Mouse (Mus musculus) MEL (cell line): ENCODE data around the gene Gm17581. TPM values are rescaled to one million over a fixed set of nuclear protein-coding genes. Genes with fewer than 3 reads are reported as not detected.

Experiments
- DNase-seq: peaks from one replicate; pipeline ENCODE4 v3.0.0; 2011; ENCODE audit warnings: low read depth, low spot score
- H3K27ac ChIP-seq: 2 replicates; pipeline ENCODE4 v1.5.1; 2012; ENCODE audit warnings: low read depth, mild to moderate bottlenecking, control low read depth, low read length, moderate library complexity; ENCODE audit not compliant: control insufficient read depth
- H3K27me3 ChIP-seq, 2 experiments: fragments of 150-350 bp in 1 of 2; sonication (generic) in 1 of 2; 2 replicates each; pipeline ENCODE4 v1.6.1; 2012; ENCODE audit warnings: low read length in 2 of 2, mild to moderate bottlenecking in 2 of 2, improper control_type of control experiment in 1 of 2, moderate library complexity in 1 of 2; ENCODE audit not compliant: insufficient read depth in 2 of 2, control insufficient read depth in 1 of 2
- H3K36me3 ChIP-seq, 2 experiments: 2 replicates each; pipeline ENCODE4 v1.6.1; 2012 to 2014; ENCODE audit warnings: low read length in 2 of 2, improper control_type of control experiment in 1 of 2, inconsistent platforms in 1 of 2, mild to moderate bottlenecking in 1 of 2; ENCODE audit not compliant: insufficient read depth in 2 of 2, control insufficient read depth in 1 of 2
- H3K4me1 ChIP-seq, 2 experiments: fragments of 150-350 bp in 1 of 2; sonication (generic) in 1 of 2; 2 replicates each; pipeline ENCODE4 v1.6.1; 2012; ENCODE audit warnings: low read length in 2 of 2, improper control_type of control experiment in 1 of 2, mild to moderate bottlenecking in 1 of 2; ENCODE audit not compliant: insufficient read depth in 2 of 2, control insufficient read depth in 1 of 2
- H3K4me3 ChIP-seq, 2 experiments: fragments of 150-350 bp in 1 of 2; sonication (generic) in 1 of 2; 2 replicates each; pipeline ENCODE4 v1.5.1; 2012; ENCODE audit warnings: low read depth in 2 of 2, low read length in 2 of 2, mild to moderate bottlenecking in 2 of 2, moderate library complexity in 2 of 2, control low read depth in 1 of 2, improper control_type of control experiment in 1 of 2; ENCODE audit not compliant: control insufficient read depth in 1 of 2, insufficient read depth in 1 of 2
- H3K79me2 ChIP-seq: 2 replicates; pipeline ENCODE4 v1.6.1; 2012; ENCODE audit warnings: mild to moderate bottlenecking, low read length, moderate library complexity; ENCODE audit not compliant: control insufficient read depth, poor library complexity, insufficient read depth
- H3K9ac ChIP-seq: 2 replicates; pipeline ENCODE4 v1.6.1; 2012; ENCODE audit warnings: low read depth, mild to moderate bottlenecking, control low read depth, low read length, moderate library complexity; ENCODE audit not compliant: control insufficient read depth, poor library complexity, severe bottlenecking
- H3K9me3 ChIP-seq: fragments of 150-350 bp; sonication (generic); replicated peaks from 2 replicates; pipeline ENCODE4 v1.6.1; 2012; ENCODE audit warnings: mild to moderate bottlenecking, low read length, improper control_type of control experiment, moderate library complexity; ENCODE audit not compliant: insufficient read depth
- BHLHE40 ChIP-seq: IDR thresholded peaks from 2 replicates; pipeline ENCODE4 v1.6.1; 2012; ENCODE audit warnings: low read depth, mild to moderate bottlenecking, inconsistent platforms, low read length, improper control_type of control experiment, borderline replicate concordance
- CHD1 ChIP-seq: IDR thresholded peaks from 2 replicates; pipeline ENCODE4 v1.6.1; 2012; ENCODE audit warnings: low read depth, mild to moderate bottlenecking, inconsistent platforms, low read length, improper control_type of control experiment
- CTCF ChIP-seq, 3 experiments: IDR thresholded peaks in 2 of 3; conservative IDR thresholded peaks in 1 of 3; 2 replicates each; pipeline ENCODE4 v1.5.1; 2011 to 2012; ENCODE audit warnings: low read length in 3 of 3, low read depth in 2 of 3, mild to moderate bottlenecking in 2 of 3, improper control_type of control experiment in 1 of 3, inconsistent platforms in 1 of 3, mixed read lengths in 1 of 3, moderate library complexity in 1 of 3; ENCODE audit not compliant: control insufficient read depth in 1 of 3, insufficient read depth in 1 of 3, poor library complexity in 1 of 3, severe bottlenecking in 1 of 3
- E2F4 ChIP-seq: IDR thresholded peaks from 2 replicates; pipeline ENCODE4 v1.6.1; 2011; ENCODE audit warnings: low read depth, low read length, improper control_type of control experiment, borderline replicate concordance
- EP300 ChIP-seq, 2 experiments: IDR thresholded peaks; 2 replicates each; pipeline ENCODE4 v1.6.1; 2011; ENCODE audit warnings: improper control_type of control experiment in 2 of 2, low read length in 2 of 2, low read depth in 1 of 2, mild to moderate bottlenecking in 1 of 2
- GABPA ChIP-seq: IDR thresholded peaks from 2 replicates; pipeline ENCODE4 v1.6.1; 2012; ENCODE audit warnings: low read depth, mild to moderate bottlenecking, inconsistent platforms, low read length, improper control_type of control experiment, moderate library complexity
- MAX ChIP-seq: IDR thresholded peaks from 2 replicates; pipeline ENCODE4 v1.6.1; 2011; ENCODE audit warnings: low read length, improper control_type of control experiment
- MEF2A ChIP-seq: IDR thresholded peaks from 2 replicates; pipeline ENCODE4 v1.6.1; 2014; ENCODE audit warnings: low read depth, mild to moderate bottlenecking, inconsistent platforms, low read length, improper control_type of control experiment; ENCODE audit not compliant: poor library complexity, insufficient replicate concordance, severe bottlenecking; ENCODE audit errors: extremely low read depth
- MYB ChIP-seq: IDR thresholded peaks from 2 replicates; pipeline ENCODE4 v1.6.1; 2011; ENCODE audit warnings: mild to moderate bottlenecking, low read depth, low read length, improper control_type of control experiment
- MYC ChIP-seq: IDR thresholded peaks from 2 replicates; pipeline ENCODE4 v1.6.1; 2011; ENCODE audit warnings: low read depth, mild to moderate bottlenecking, low read length, improper control_type of control experiment, moderate library complexity
- NELFE ChIP-seq: IDR thresholded peaks from 2 replicates; pipeline ENCODE4 v1.6.1; 2011; ENCODE audit warnings: low read depth, low read length, improper control_type of control experiment
- NRF1 ChIP-seq: IDR thresholded peaks from 2 replicates; pipeline ENCODE4 v1.6.1; 2014; ENCODE audit warnings: low read depth, mild to moderate bottlenecking, inconsistent platforms, low read length, improper control_type of control experiment, moderate library complexity; ENCODE audit not compliant: poor library complexity, insufficient read depth, severe bottlenecking
- POLR2A ChIP-seq, 2 experiments: IDR thresholded peaks; 2 replicates each; pipeline ENCODE4 v1.6.1; 2011 to 2012; ENCODE audit warnings: low read length in 2 of 2, mild to moderate bottlenecking in 2 of 2, control low read depth in 1 of 2, improper control_type of control experiment in 1 of 2, low read depth in 1 of 2, moderate library complexity in 1 of 2; ENCODE audit not compliant: control insufficient read depth in 1 of 2, insufficient read depth in 1 of 2, poor library complexity in 1 of 2
- POLR2AphosphoS2 ChIP-seq: IDR thresholded peaks from 2 replicates; pipeline ENCODE4 v1.6.1; 2011; ENCODE audit warnings: low read length, improper control_type of control experiment
- POLR2AphosphoS5 ChIP-seq: IDR thresholded peaks from 2 replicates; pipeline ENCODE4 v1.6.1; 2012; ENCODE audit warnings: low read depth, borderline replicate concordance, mild to moderate bottlenecking, inconsistent platforms, low read length, moderate library complexity, mixed read lengths
- SIN3A ChIP-seq: IDR thresholded peaks from 2 replicates; pipeline ENCODE4 v1.6.1; 2012; ENCODE audit warnings: low read length, improper control_type of control experiment, inconsistent platforms
- UBTF ChIP-seq: IDR thresholded peaks from 2 replicates; pipeline ENCODE4 v1.6.1; 2012; ENCODE audit warnings: low read depth, mild to moderate bottlenecking, inconsistent platforms, low read length, improper control_type of control experiment, moderate library complexity, borderline replicate concordance; ENCODE audit not compliant: insufficient read depth
- ZKSCAN1 ChIP-seq: IDR thresholded peaks from 2 replicates; pipeline ENCODE4 v1.6.1; 2012; ENCODE audit warnings: low read depth, mild to moderate bottlenecking, inconsistent platforms, low read length, improper control_type of control experiment, moderate library complexity
- ZNF384 ChIP-seq: IDR thresholded peaks from 2 replicates; pipeline ENCODE4 v1.6.1; 2012; ENCODE audit warnings: low read depth, mild to moderate bottlenecking, inconsistent platforms, low read length, improper control_type of control experiment
- polyA plus RNA-seq, 2 experiments: library from polyadenylated mRNA; stranded (reverse) in 1 of 2; unstranded in 1 of 2; fragments of >175 nt in 1 of 2; fragments of >200 nt in 1 of 2; gene quantifications; 2 replicates each; pipeline versions ENCODE4 v1.2.1 to v1.2.4; 2012; ENCODE audit warnings: low replicate concordance in 2 of 2, low read depth in 1 of 2; ENCODE audit not compliant: insufficient read length in 2 of 2, insufficient read depth in 1 of 2, missing spikeins in 1 of 2
- total RNA-seq: library from RNA; depleted of rRNA; stranded (reverse); fragments of 300-350 nt; gene quantifications from 2 replicates; pipeline ENCODE4 v1.2.3, GENCODE M21; 2012

Gene Gm17581
- total and polyA plus RNA-seq, 3 experiments: not detected

- TF ChIP-seq POLR2AphosphoS2: no peak
- TF ChIP-seq EP300 (IDR thresholded peaks at IDR 0.05; ENCODE audit: low read depth in 1 of 2, low read length in 2 of 2): no peak
- H3K36me3 ChIP-seq: peaks cover 0 to 3% of the 10 kb centered on the region in 2 experiments; a peak in 2 of 4 replicates
Measured at GRCm38 (mm10) chr2:155707251-155707650, 28.4 kb downstream of the Gm17581 start.

GRCm38 (mm10) chr2:155703630-155704029 is 32.0 kb downstream of the Gm17581 start:
- H3K4me3 ChIP-seq: no peak overlapping the region
- no peaks in the 10 kb centered on the region for H3K9me3 ChIP-seq
- H3K4me1 ChIP-seq: no peaks in the 10 kb centered on the region
- H3K27me3 ChIP-seq: no peaks in the 10 kb centered on the region
- no peaks in the 10 kb centered on the region for H3K79me2 ChIP-seq
- no peak overlapping the region for H3K27ac ChIP-seq
- H3K36me3 ChIP-seq: no peaks in the 10 kb centered on the region; a peak in 1 of 4 replicates
- DNase-seq: no peak
- no peak overlapping the region for H3K9ac ChIP-seq
- no peak for TF ChIP-seq NELFE
- TF ChIP-seq EP300 (IDR thresholded peaks at IDR 0.05; ENCODE audit: low read depth in 1 of 2, low read length in 2 of 2): no peak
- TF ChIP-seq CTCF (IDR thresholded peaks at IDR 0.05 in 2 of 3, conservative IDR thresholded peaks at IDR 0.05 in 1 of 3; ENCODE audit: control insufficient read depth in 1 of 3, insufficient read depth in 1 of 3, low read depth in 2 of 3, low read length in 3 of 3, poor library complexity in 1 of 3, severe bottlenecking in 1 of 3): no peak
- no peak for TF ChIP-seq MYC
- TF ChIP-seq CHD1: no peak
- TF ChIP-seq NRF1: no peak
- no peak for TF ChIP-seq E2F4
- no peak for TF ChIP-seq POLR2AphosphoS5
- no peak for TF ChIP-seq BHLHE40
- no peak for TF ChIP-seq UBTF
- no peak for TF ChIP-seq MEF2A
- no peak for TF ChIP-seq MYB
- no peak for TF ChIP-seq GABPA
- no peak for TF ChIP-seq MAX
- no peak for TF ChIP-seq ZNF384
- no peak for TF ChIP-seq ZKSCAN1
- no peak for TF ChIP-seq POLR2A (IDR thresholded peaks at IDR 0.05; ENCODE audit: control insufficient read depth in 1 of 2, insufficient read depth in 1 of 2, low read depth in 1 of 2, low read length in 2 of 2, poor library complexity in 1 of 2)
- TF ChIP-seq SIN3A: no peak

More at GRCm38 (mm10) chr2:155707251-155707650, 28.4 kb downstream of the Gm17581 start:
- Histone ChIP-seq H3K27me3 (no peaks in the 10 kb centered on the region), H3K79me2 (no peaks in the 10 kb centered on the region), H3K27ac (no peak overlapping the region), H3K4me3 (no peak overlapping the region), H3K4me1 (no peaks in the 10 kb centered on the region), H3K9me3 (no peaks in the 10 kb centered on the region), H3K9ac (no peak overlapping the region)
- DNase-seq: no peak
